Comparison of ENCODE assay signal across 21 mouse cellular contexts in the genomic region with DNA sequence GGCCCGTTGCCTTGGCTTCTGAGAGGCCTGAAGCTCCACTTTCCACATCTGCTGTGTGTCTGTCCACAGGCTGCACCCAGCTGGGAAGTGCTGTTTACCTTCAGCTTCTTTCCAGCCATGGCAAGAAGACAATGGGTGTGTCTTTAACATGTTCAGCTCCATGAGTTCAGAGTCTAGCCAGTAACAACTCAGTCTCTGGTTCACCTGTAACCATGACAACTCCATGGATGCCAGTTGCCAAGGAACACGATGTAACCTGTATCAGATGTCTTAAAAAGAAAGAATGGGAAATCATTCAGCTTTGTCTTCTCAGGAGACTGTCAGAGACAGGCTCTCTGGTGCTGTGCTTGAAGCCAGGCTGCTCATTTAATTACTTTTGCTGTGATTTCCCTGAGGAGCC. TPM values are rescaled to one million over a fixed set of nuclear protein-coding genes. Genes with fewer than 3 reads are reported as not detected.
DNase-seq lines count a peak whose midpoint lies in the region; ATAC-seq and TF ChIP-seq lines count a peak whose summit lies in the region.
"Had no signal": no experiment of that assay in that cellular context is flagged by ENCODE, and none has a peak within 500 bp of the region (broad histone marks: within the 10 kb centered on the region; RNA-seq: fewer than 3 reads in every experiment).

No protein-coding gene starts in this region.

- no peak overlapping the region for H3K9ac ChIP-seq in embryonic facial prominence, embryonic 14.5 days (ENCODE audit: low read depth, low read length)
- H3K9ac ChIP-seq in hindbrain, embryonic 16.5 days (ENCODE audit: low read depth, low read length): no peak overlapping the region
- H3K9ac ChIP-seq in midbrain, postnatal 0 days (replicated peaks; ENCODE audit: low read length, poor library complexity, severe bottlenecking): no peak overlapping the region

- no peaks in the 10 kb centered on the region for H3K27me3 ChIP-seq in embryonic facial prominence, embryonic 14.5 days (replicated peaks; ENCODE audit: control insufficient read depth, insufficient read depth, low read length)
- H3K27me3 ChIP-seq in embryonic facial prominence, embryonic 10.5 days (replicated peaks; ENCODE audit: low read depth, poor library complexity, severe bottlenecking): no peaks in the 10 kb centered on the region
- peaks cover 2% of the 10 kb centered on the region; the same call in 1 of the 2 replicates for H3K27me3 ChIP-seq in hindbrain, embryonic 16.5 days (replicated peaks; ENCODE audit: control insufficient read depth, insufficient read depth, low read length)
- no peaks in the 10 kb centered on the region for H3K27me3 ChIP-seq in midbrain, postnatal 0 days (ENCODE audit: insufficient read depth, low read length)

- H3K9me3 ChIP-seq in embryonic facial prominence, embryonic 14.5 days (ENCODE audit: control insufficient read depth, low read length): no peaks in the 10 kb centered on the region
- H3K9me3 ChIP-seq in embryonic facial prominence, embryonic 10.5 days: no peaks in the 10 kb centered on the region
- H3K9me3 ChIP-seq in hindbrain, embryonic 16.5 days (ENCODE audit: control insufficient read depth, low read length): no peaks in the 10 kb centered on the region
- H3K9me3 ChIP-seq in midbrain, postnatal 0 days (ENCODE audit: low read length): no peaks in the 10 kb centered on the region

- TF ChIP-seq CTCF in midbrain, postnatal 0 days (IDR thresholded peaks at IDR 0.05): no peak

- H3K4me3 ChIP-seq in embryonic facial prominence, embryonic 14.5 days (ENCODE audit: low read depth, low read length): no peak overlapping the region
- H3K4me3 ChIP-seq in embryonic facial prominence, embryonic 10.5 days: no peak overlapping the region
- H3K4me3 ChIP-seq in hindbrain, embryonic 16.5 days (ENCODE audit: low read length): no peak overlapping the region
- H3K4me3 ChIP-seq in midbrain, postnatal 0 days (ENCODE audit: low read depth, low read length): no peak overlapping the region

- no peaks in the 10 kb centered on the region for H3K36me3 ChIP-seq in embryonic facial prominence, embryonic 14.5 days (ENCODE audit: control insufficient read depth, insufficient read depth, low read length)
- H3K36me3 ChIP-seq in embryonic facial prominence, embryonic 10.5 days (replicated peaks): no peaks in the 10 kb centered on the region
- H3K36me3 ChIP-seq in hindbrain, embryonic 16.5 days (ENCODE audit: control insufficient read depth, insufficient read depth, low read length): no peaks in the 10 kb centered on the region
- no peaks in the 10 kb centered on the region for H3K36me3 ChIP-seq in midbrain, postnatal 0 days (ENCODE audit: insufficient read depth, low read length)

- no peak overlapping the region for H3K27ac ChIP-seq in embryonic facial prominence, embryonic 14.5 days (replicated peaks; ENCODE audit: low read depth, low read length)
- H3K27ac ChIP-seq in embryonic facial prominence, embryonic 10.5 days (replicated peaks): no peak overlapping the region
- H3K27ac ChIP-seq in hindbrain, embryonic 16.5 days (ENCODE audit: low read depth, low read length): peak overlapping the region; percentile 59
- H3K27ac ChIP-seq in midbrain, postnatal 0 days (ENCODE audit: low read depth, low read length): peak overlapping the region; percentile 77

- peak; percentile 76; the same call in 1 of the 2 replicates for ATAC-seq in embryonic facial prominence, embryonic 14.5 days (ENCODE audit: low read depth)
- ATAC-seq in hindbrain, embryonic 16.5 days: peak; percentile 77
- ATAC-seq in midbrain, postnatal 0 days (ENCODE audit: low FRiP score): peak; percentile 82; the same call in 1 of the 2 replicates
- ATAC-seq in erythroblast, adult 5-6 weeks (replicated peaks; ENCODE audit: low FRiP score, poor library complexity, severe bottlenecking): no peak
- ATAC-seq: activated CD4-positive, CD25-positive, alpha-beta regulatory T cell, adult 4 months; CD4-positive, CD25-positive, alpha-beta regulatory T cell, adult 4 months; intestine, postnatal 0 days; lung, postnatal 0 days had no signal

- no peak overlapping the region for H3K4me2 ChIP-seq in embryonic facial prominence, embryonic 14.5 days (ENCODE audit: low read depth, low read length)
- no peak overlapping the region for H3K4me2 ChIP-seq in hindbrain, embryonic 16.5 days (ENCODE audit: low read length)
- H3K4me2 ChIP-seq in midbrain, postnatal 0 days (ENCODE audit: low read depth, low read length, poor library complexity, severe bottlenecking): no peak overlapping the region

- 55% methylated on average over 2 of the region's 2 CpGs for WGBS in embryonic facial prominence, embryonic 14.5 days
- 56% methylated on average over 2 of the region's 2 CpGs for WGBS in embryonic facial prominence, embryonic 10.5 days
- 6% methylated on average over 2 of the region's 2 CpGs for WGBS in hindbrain, embryonic 16.5 days
- 24% methylated on average over 2 of the region's 2 CpGs for WGBS in midbrain, postnatal 0 days

- no peak for DNase-seq in embryonic facial prominence, embryonic 14.5 days (ENCODE audit: low spot score)
- DNase-seq in embryonic facial prominence, embryonic 10.5 days (ENCODE audit: low spot score): no peak
- DNase-seq in left cerebral cortex, postnatal 14 days (ENCODE audit: low spot score in 2 of 2): peak; percentile 17 to 66
- no peak for DNase-seq in left cerebral cortex, adult 18-20 months (ENCODE audit: low spot score in 2 of 2)
- peak; percentile 70 for DNase-seq in midbrain, postnatal 0 days (ENCODE audit: low spot score)
- no peak for DNase-seq in B cell, adult 2 months
- DNase-seq: adrenal gland, postnatal 10 days; cerebellum, adult 11 months; cerebellum, postnatal 14 days; heart, adult 11 months; heart, postnatal 4 days; liver; retina, postnatal 1 day; thymus, adult 2 months had no signal

- H3K4me1 ChIP-seq in embryonic facial prominence, embryonic 14.5 days (ENCODE audit: control insufficient read depth, insufficient read depth, low read length): no peaks in the 10 kb centered on the region
- H3K4me1 ChIP-seq in embryonic facial prominence, embryonic 10.5 days: no peaks in the 10 kb centered on the region
- peaks cover 9% of the 10 kb centered on the region for H3K4me1 ChIP-seq in hindbrain, embryonic 16.5 days (ENCODE audit: control insufficient read depth, insufficient read depth, low read depth, low read length)
- H3K4me1 ChIP-seq in midbrain, postnatal 0 days (ENCODE audit: insufficient read depth, low read length): peaks cover 15% of the 10 kb centered on the region; the same call in 1 of the 2 replicates

- intact Hi-C loops in left cerebral cortex, postnatal 14 days (cut with DNase I): no loop called here

RNA-seq across cellular contexts. Expression of gene Pomgnt2, which starts 12.0 kb away (rescaled TPM):
- polyA plus RNA-seq in embryonic facial prominence, embryonic 14.5 days (2014; fragmentation: Nextera tagmentation; extraction: Ambion mirVana): 15.8 and 17.6 TPM in 2 replicates
- 13.5 and 13.9 TPM in 2 replicates for polyA plus RNA-seq in embryonic facial prominence, embryonic 10.5 days (2016; fragmentation: Nextera tagmentation; extraction: Ambion mirVana)
- total RNA-seq in left cerebral cortex, postnatal 14 days (2021): 10 to 100 TPM; 38.6 to 38.8 TPM
- total RNA-seq in left cerebral cortex, adult 18-20 months (2021): 10 to 100 TPM; 43.2 to 43.4 TPM
- polyA plus RNA-seq in hindbrain, embryonic 16.5 days (2015; fragmentation: Nextera tagmentation; extraction: Ambion mirVana): 41.7 and 43.5 TPM in 2 replicates
- total RNA-seq in midbrain, postnatal 0 days (2014; rRNA removed): 49.7 and 53.4 TPM in 2 replicates
- 38.5 and 41.8 TPM in 2 replicates for polyA plus RNA-seq in midbrain, postnatal 0 days (2015; fragmentation: Nextera tagmentation; extraction: Ambion mirVana)
- total RNA-seq in erythroblast, adult 5-6 weeks (2015; ENCODE audit: low replicate concordance): not detected in 2 replicates
- total RNA-seq in erythroblast, adult 5-6 weeks (2017; ENCODE audit: low replicate concordance): 2.0 TPM in 1 of 2 replicates, not detected in the other
- polyA plus RNA-seq: activated CD4-positive, CD25-positive, alpha-beta regulatory T cell, adult 4 months; CD4-positive, CD25-positive, alpha-beta regulatory T cell, adult 4 months had no signal

RNA-seq across cellular contexts. Expression of gene Fam198a, which starts 58.1 kb away (rescaled TPM):
- 4.9 and 7.0 TPM in 2 replicates for polyA plus RNA-seq in embryonic facial prominence, embryonic 14.5 days (2014; fragmentation: Nextera tagmentation; extraction: Ambion mirVana)
- polyA plus RNA-seq in embryonic facial prominence, embryonic 10.5 days (2016; fragmentation: Nextera tagmentation; extraction: Ambion mirVana): 0.37 and 0.53 TPM in 2 replicates
- 1 to 10 TPM; 3.7 to 4.3 TPM for total RNA-seq in left cerebral cortex, postnatal 14 days (2021)
- 1 to 10 TPM; 5.4 to 7.5 TPM for total RNA-seq in left cerebral cortex, adult 18-20 months (2021)
- polyA plus RNA-seq in hindbrain, embryonic 16.5 days (2015; fragmentation: Nextera tagmentation; extraction: Ambion mirVana): 2.9 and 3.1 TPM in 2 replicates
- 2.5 and 4.8 TPM in 2 replicates for total RNA-seq in midbrain, postnatal 0 days (2014; rRNA removed)
- 1.9 and 2.1 TPM in 2 replicates for polyA plus RNA-seq in midbrain, postnatal 0 days (2015; fragmentation: Nextera tagmentation; extraction: Ambion mirVana)
- not detected in 2 replicates for total RNA-seq in erythroblast, adult 5-6 weeks (2015; ENCODE audit: low replicate concordance)
- total RNA-seq in erythroblast, adult 5-6 weeks (2017; ENCODE audit: low replicate concordance): not detected in 2 replicates
- total RNA-seq: megakaryocyte, adult 5-6 weeks had no signal
- polyA plus RNA-seq: activated CD4-positive, CD25-positive, alpha-beta regulatory T cell, adult 4 months had no signal

Comparison
In these comparisons a context has a peak if more than half of its experiments do, and no peak if none do; other contexts are left out.
1. DNase-seq: peak in left cerebral cortex, postnatal 14 days (2 of 2) and midbrain, postnatal 0 days (single experiment); none in embryonic facial prominence, embryonic 14.5 days (single experiment), embryonic facial prominence, embryonic 10.5 days (single experiment), left cerebral cortex, adult 18-20 months (0 of 2) and B cell, adult 2 months (0 of 2).
2. H3K27ac ChIP-seq: peak in hindbrain, embryonic 16.5 days (single experiment) and midbrain, postnatal 0 days (single experiment); none in embryonic facial prominence, embryonic 14.5 days (single experiment) and embryonic facial prominence, embryonic 10.5 days (single experiment).
3. RNA of gene Pomgnt2, which starts 12.0 kb away (total RNA-seq): 49.7 to 53.4 TPM in midbrain, postnatal 0 days, 43.2 to 43.4 TPM in left cerebral cortex, adult 18-20 months and 38.6 to 38.8 TPM in left cerebral cortex, postnatal 14 days; 2.0 TPM in erythroblast, adult 5-6 weeks; every median in the first group is over 10 times any median in the second.